Mouse (Mus musculus) liver, postnatal 0 days (tissue): ENCODE measurements at regions not wholly inside any gene's neighbourhood (a gene's known extent, or its start where the extent isn't known, plus 50 kb on each side); places are given as distances from the start of the nearest gene placed in this dataset.

Experiments
- ATAC-seq: fragments of 200-750 bp; cut with Nextera tagmentation; 2 replicates; pipeline ENCODE4 v1.8.0; 2017; ENCODE audit warnings: mild to moderate bottlenecking, moderate library complexity
- DNase-seq: peaks from one replicate; pipeline ENCODE4 v3.0.0-alpha.2; 2016
- H3K27ac ChIP-seq: fragments of 300-500 bp; sonication (generic); 2 replicates; pipeline ENCODE4 v1.5.1; 2014; ENCODE audit warnings: antibody characterized with exemption, moderate library complexity, mild to moderate bottlenecking, low read depth
- H3K27me3 ChIP-seq: fragments of 300-500 bp; sonication (generic); 2 replicates; pipeline ENCODE4 v1.6.1; 2014; ENCODE audit warnings: low read length, control low read depth, mixed read lengths; ENCODE audit not compliant: insufficient read depth
- H3K36me3 ChIP-seq: fragments of 300-500 bp; sonication (generic); replicated peaks from 2 replicates; pipeline ENCODE4 v1.6.1; 2014; ENCODE audit warnings: mild to moderate bottlenecking, control low read depth, low read length, moderate library complexity, mixed read lengths; ENCODE audit not compliant: insufficient read depth
- H3K4me1 ChIP-seq: fragments of 300-500 bp; sonication (generic); 2 replicates; pipeline ENCODE4 v1.6.1; 2014; ENCODE audit warnings: antibody characterized with exemption, mild to moderate bottlenecking, control low read depth; ENCODE audit not compliant: insufficient read depth
- H3K4me2 ChIP-seq: fragments of 300-500 bp; sonication (generic); 2 replicates; pipeline ENCODE4 v1.6.1; 2014; ENCODE audit warnings: low read depth, mild to moderate bottlenecking, low read length, moderate library complexity, mixed read lengths
- H3K4me3 ChIP-seq: fragments of 300-500 bp; sonication (generic); 2 replicates; pipeline ENCODE4 v1.5.1; 2014; ENCODE audit warnings: low read depth, low read length
- H3K9ac ChIP-seq: fragments of 300-500 bp; sonication (generic); replicated peaks from 2 replicates; pipeline ENCODE4 v1.6.1; 2014; ENCODE audit warnings: mild to moderate bottlenecking, moderate library complexity
- H3K9me3 ChIP-seq: fragments of 300-500 bp; sonication (generic); 2 replicates; pipeline ENCODE4 v1.6.1; 2016; ENCODE audit warnings: mild to moderate bottlenecking, control low read depth, low read length, mixed read lengths
- CTCF ChIP-seq: sonication (generic); IDR thresholded peaks from 2 replicates; pipeline ENCODE4 v1.5.1; 2016; ENCODE audit warnings: antibody characterized with exemption, low read depth
- EP300 ChIP-seq: IDR thresholded peaks from 2 replicates; pipeline ENCODE4 v1.6.1; 2016; ENCODE audit warnings: antibody characterized with exemption, low read depth, mild to moderate bottlenecking
- WGBS: fragments of 180-500 bp; shearing (Covaris S2); extraction: QIAGEN DNeasy Blood & Tissue Kit; methylation state at CpG from one replicate; pipeline ENCODE4 v1.1.7; 2014; ENCODE audit not compliant: insufficient replicate concordance; 5-methylcytosine and 5-hydroxymethylcytosine counted together

- Histone ChIP-seq H3K4me3 (no peak overlapping the region), H3K9me3 (no peaks in the 10 kb centered on the region), H3K4me2 (no peak overlapping the region), H3K27ac (no peak overlapping the region), H3K27me3 (no peaks in the 10 kb centered on the region), H3K9ac (no peak overlapping the region), H3K36me3 (no peaks in the 10 kb centered on the region), H3K4me1 (no peaks in the 10 kb centered on the region)
- TF ChIP-seq EP300: no peak
- no peak for TF ChIP-seq CTCF
- 66% methylated on average over 7 of the region's 7 CpGs for WGBS
- DNase-seq: no peak
- ATAC-seq: no peak
These were observed 252.9 kb downstream of the Enc1 start for GRCm38 (mm10) chr13:97493836-97494235.

DNA sequence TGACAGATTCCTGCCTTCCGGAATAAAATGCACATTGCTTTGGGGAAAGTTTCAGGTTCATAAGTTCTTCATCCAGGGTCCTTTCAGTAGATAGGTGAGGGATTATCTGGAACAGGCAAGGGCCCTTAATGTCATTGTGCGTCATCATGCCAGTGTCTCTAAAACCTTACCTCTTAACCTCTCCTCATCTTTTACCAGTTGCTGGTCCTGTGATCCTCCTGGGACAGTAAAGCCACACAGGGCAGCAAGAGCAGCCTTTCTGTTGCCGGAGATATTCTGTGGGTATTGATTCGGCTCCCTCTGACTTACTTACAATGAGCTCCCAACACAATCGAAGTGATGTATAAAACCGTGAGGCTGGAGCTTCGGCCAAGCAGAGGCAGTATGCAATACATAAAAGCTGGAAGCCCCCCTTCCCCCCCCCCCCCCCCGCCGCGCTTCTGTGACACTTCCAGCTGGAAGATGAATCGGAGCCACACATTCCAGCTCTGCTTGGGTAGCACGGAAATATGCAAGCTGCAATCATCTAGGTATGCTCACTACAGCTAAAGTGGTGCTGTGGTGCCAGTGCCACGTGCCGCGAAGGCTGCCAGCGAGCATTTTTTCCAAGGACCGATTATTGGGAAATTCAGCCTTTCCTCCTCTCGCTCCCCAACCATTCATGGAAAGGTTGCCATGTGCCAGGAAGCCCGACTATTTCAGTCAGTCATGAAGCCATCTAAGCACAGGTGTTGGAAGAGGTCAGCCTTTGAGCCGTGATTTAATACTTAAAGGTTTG is 252.2 kb downstream of the Enc1 start:
- Histone ChIP-seq H3K4me1 (no peaks in the 10 kb centered on the region), H3K4me2 (no peak overlapping the region), H3K9me3 (no peaks in the 10 kb centered on the region), H3K36me3 (no peaks in the 10 kb centered on the region), H3K4me3 (no peak overlapping the region), H3K27ac (no peak overlapping the region), H3K27me3 (no peaks in the 10 kb centered on the region), H3K9ac (no peak overlapping the region)
- DNase-seq (no peak), ATAC-seq (no peak)
- WGBS: 83% methylated on average over 17 of the region's 20 CpGs
- TF ChIP-seq EP300 (no peak), CTCF (no peak)

- ATAC-seq (no peak), DNase-seq (no peak)
- TF ChIP-seq EP300 (no peak), CTCF (no peak)
- Histone ChIP-seq H3K27me3 (no peaks in the 10 kb centered on the region), H3K36me3 (no peaks in the 10 kb centered on the region), H3K27ac (no peak overlapping the region), H3K9me3 (no peaks in the 10 kb centered on the region), H3K4me3 (no peak overlapping the region), H3K9ac (no peak overlapping the region), H3K4me2 (no peak overlapping the region), H3K4me1 (no peaks in the 10 kb centered on the region)
- WGBS: 90% methylated on average over 19 of the region's 19 CpGs
These were observed 251.3 kb downstream of the Enc1 start for GRCm38 (mm10) chr13:97491865-97492847.

DNA sequence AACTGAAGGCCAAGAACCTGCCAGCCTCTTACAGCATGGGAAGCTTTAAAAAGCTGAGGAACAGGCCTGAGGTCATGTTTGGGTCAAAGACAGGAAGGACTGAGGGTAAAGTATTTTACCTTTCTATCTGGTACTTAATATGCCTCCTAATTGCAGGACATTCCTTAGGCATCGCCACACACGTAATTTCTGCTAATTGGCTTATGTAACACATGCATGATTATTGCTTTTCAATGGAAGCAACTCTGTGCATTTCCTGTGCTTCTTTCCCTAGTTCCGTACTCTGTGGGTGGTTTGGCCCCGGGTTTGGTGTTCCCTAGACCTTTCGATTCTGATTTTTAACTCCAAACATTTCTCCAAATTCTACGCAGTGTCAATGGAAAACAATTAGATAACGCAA is 249.2 kb downstream of the Enc1 start:
- Histone ChIP-seq H3K4me2 (no peak overlapping the region), H3K9me3 (no peaks in the 10 kb centered on the region), H3K4me1 (no peaks in the 10 kb centered on the region), H3K27me3 (no peaks in the 10 kb centered on the region), H3K9ac (no peak overlapping the region), H3K27ac (no peak overlapping the region), H3K4me3 (no peak overlapping the region), H3K36me3 (no peaks in the 10 kb centered on the region)
- no peak for TF ChIP-seq EP300
- TF ChIP-seq CTCF: no peak
- no peak for DNase-seq
- WGBS: 71% methylated on average over 7 of the region's 7 CpGs
- ATAC-seq: no peak

GRCm38 (mm10) chr13:97489721-97490120 is 248.8 kb downstream of the Enc1 start:
- Histone ChIP-seq H3K4me2 (no peak overlapping the region), H3K36me3 (no peaks in the 10 kb centered on the region), H3K9ac (no peak overlapping the region), H3K4me1 (no peaks in the 10 kb centered on the region), H3K27ac (no peak overlapping the region), H3K4me3 (no peak overlapping the region), H3K9me3 (no peaks in the 10 kb centered on the region), H3K27me3 (no peaks in the 10 kb centered on the region)
- no peak for TF ChIP-seq CTCF
- no peak for TF ChIP-seq EP300
- 78% methylated on average over 4 of the region's 4 CpGs for WGBS
- DNase-seq (no peak), ATAC-seq (no peak)

- Histone ChIP-seq H3K27me3 (no peaks in the 10 kb centered on the region), H3K4me1 (no peaks in the 10 kb centered on the region), H3K36me3 (no peaks in the 10 kb centered on the region), H3K4me3 (no peak overlapping the region), H3K4me2 (no peak overlapping the region), H3K9me3 (no peaks in the 10 kb centered on the region), H3K9ac (no peak overlapping the region), H3K27ac (no peak overlapping the region)
- WGBS: 71% methylated on average over 5 of the region's 5 CpGs
- ATAC-seq (no peak), DNase-seq (no peak)
- TF ChIP-seq EP300: no peak
- no peak for TF ChIP-seq CTCF
These were observed 248.1 kb downstream of the Enc1 start for GRCm38 (mm10) chr13:97489029-97489428.
